22 mouse cellular contexts compared by ENCODE assay signal in the genomic region with DNA sequence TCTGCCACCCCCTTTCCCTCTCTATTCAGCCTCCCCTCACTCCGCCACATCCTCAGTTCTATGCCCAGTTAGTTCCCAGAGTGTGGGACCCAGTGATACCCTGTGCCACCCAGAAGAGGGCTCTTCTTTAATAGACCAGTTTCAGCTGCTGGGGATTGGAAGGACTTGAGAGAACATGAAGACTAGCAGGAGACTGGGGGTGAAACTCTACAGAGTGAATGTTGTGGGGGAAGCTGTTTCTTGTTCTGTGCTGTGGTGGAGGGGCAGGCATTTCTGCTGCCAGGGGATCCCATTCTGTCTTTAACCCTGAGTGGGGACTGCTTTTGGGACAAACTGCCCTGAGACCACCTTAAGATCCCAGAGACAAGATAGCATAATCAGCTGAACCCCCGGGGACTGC. TPM values are rescaled to one million over a fixed set of nuclear protein-coding genes. Genes with fewer than 3 reads are reported as not detected.
A peak's percentile ranks its signal among the peaks of the same experiment; 100 is the strongest.
DNase-seq lines count a peak whose midpoint lies in the region; ATAC-seq and TF ChIP-seq lines count a peak whose summit lies in the region.
"Had no signal": no experiment of that assay in that cellular context is flagged by ENCODE, and none has a peak within 500 bp of the region (broad histone marks: within the 10 kb centered on the region; RNA-seq: fewer than 3 reads in every experiment).

No protein-coding gene starts in this region.

- no peak overlapping the region for H3K27ac ChIP-seq in heart, embryonic 10.5 days
- no peak overlapping the region for H3K27ac ChIP-seq in heart, embryonic 11.5 days (ENCODE audit: low read depth, low read length)
- H3K27ac ChIP-seq in thymus, adult 2 months (ENCODE audit: control insufficient read depth, insufficient read depth, low read length), result peak overlapping the region; percentile 41; the same call in 1 of the 2 replicates
- peak overlapping the region; percentile 31; the same call in 1 of the 2 replicates for H3K27ac ChIP-seq in small intestine, adult 2 months (ENCODE audit: insufficient read depth, low read depth, low read length)
- H3K27ac ChIP-seq: embryonic facial prominence, embryonic 13.5 days; embryonic facial prominence, embryonic 15.5 days; forebrain, embryonic 10.5 days; forebrain, embryonic 12.5 days had no signal

- no peaks in the 10 kb centered on the region for H3K27me3 ChIP-seq in heart, embryonic 10.5 days (ENCODE audit: insufficient read depth, poor library complexity, severe bottlenecking)
- no peaks in the 10 kb centered on the region for H3K27me3 ChIP-seq in heart, embryonic 11.5 days (ENCODE audit: control insufficient read depth, insufficient read depth, low read length)
- H3K27me3 ChIP-seq in thymus, adult 2 months (ENCODE audit: control insufficient read depth, insufficient read depth, low read length), result no peaks in the 10 kb centered on the region
- H3K27me3 ChIP-seq in small intestine, adult 2 months (ENCODE audit: control insufficient read depth, insufficient read depth, low read length), result no peaks in the 10 kb centered on the region
- H3K27me3 ChIP-seq: embryonic facial prominence, embryonic 13.5 days; embryonic facial prominence, embryonic 15.5 days; forebrain, embryonic 12.5 days had no signal

- no peaks in the 10 kb centered on the region for H3K36me3 ChIP-seq in heart, embryonic 10.5 days
- no peaks in the 10 kb centered on the region for H3K36me3 ChIP-seq in heart, embryonic 11.5 days (ENCODE audit: control insufficient read depth, insufficient read depth, low read length)
- H3K36me3 ChIP-seq in thymus, adult 2 months (ENCODE audit: control insufficient read depth, insufficient read depth, low read length), result no peaks in the 10 kb centered on the region
- no peaks in the 10 kb centered on the region for H3K36me3 ChIP-seq in small intestine, adult 2 months (ENCODE audit: control insufficient read depth, insufficient read depth, low read length)
- H3K36me3 ChIP-seq: embryonic facial prominence, embryonic 13.5 days; embryonic facial prominence, embryonic 15.5 days had no signal

- DNase-seq in heart, embryonic 10.5 days (ENCODE audit: low spot score), result peak; percentile 65
- no peak for DNase-seq in thymus, adult 2 months
- DNase-seq in thymus, postnatal 0 days (ENCODE audit: low spot score), result no peak
- DNase-seq in left cerebral cortex, adult 9 months (ENCODE audit: low spot score in 2 of 2), result no peak
- DNase-seq: adrenal gland, adult 2 months; adrenal gland, postnatal 10 days; adrenal gland, postnatal 25 days; cerebellum, adult 11 months; cerebellum, adult 18-20 months; cerebellum, adult 8-10 months; cerebellum, adult 9-11 months; cerebellum, postnatal 14 days; cerebellum, postnatal 36 days; embryo, embryonic 11 days had no signal

- 77% methylated on average over 2 of the region's 2 CpGs for WGBS in heart, embryonic 10.5 days
- WGBS in heart, embryonic 11.5 days (ENCODE audit: insufficient replicate concordance), result 82% methylated on average over 2 of the region's 2 CpGs
- 88% methylated on average over 2 of the region's 2 CpGs for WGBS in thymus, adult 2 months
- 83% methylated on average over 2 of the region's 2 CpGs for WGBS in small intestine, adult 2 months

- TF ChIP-seq CTCF in thymus, adult 2 months (IDR thresholded peaks at IDR 0.05; ENCODE audit: borderline replicate concordance, control insufficient read depth, extremely low read depth, insufficient read depth, low read length, poor library complexity), result no peak
- no peak for TF ChIP-seq CTCF in small intestine, adult 2 months (IDR thresholded peaks at IDR 0.05; ENCODE audit: extremely low read depth, insufficient read length, insufficient replicate concordance, low read depth, low read length)

- no peak overlapping the region for H3K4me2 ChIP-seq in heart, embryonic 11.5 days
- H3K4me2 ChIP-seq: embryonic facial prominence, embryonic 13.5 days; embryonic facial prominence, embryonic 15.5 days; forebrain, embryonic 12.5 days had no signal

- no peak for TF ChIP-seq POLR2A in thymus, adult 2 months (IDR thresholded peaks at IDR 0.05; ENCODE audit: control insufficient read depth, extremely low read depth, insufficient read depth, low read length, poor library complexity)
- no peak for TF ChIP-seq POLR2A in small intestine, adult 2 months (IDR thresholded peaks at IDR 0.05; ENCODE audit: low read depth, low read length)

- H3K9me3 ChIP-seq in heart, embryonic 10.5 days, result no peaks in the 10 kb centered on the region
- no peaks in the 10 kb centered on the region for H3K9me3 ChIP-seq in heart, embryonic 11.5 days (replicated peaks; ENCODE audit: control insufficient read depth, low read length)
- H3K9me3 ChIP-seq: embryonic facial prominence, embryonic 13.5 days; embryonic facial prominence, embryonic 15.5 days; forebrain, embryonic 10.5 days; forebrain, embryonic 12.5 days had no signal

- peaks cover 27% of the 10 kb centered on the region for H3K4me1 ChIP-seq in heart, embryonic 10.5 days
- peaks cover 14% of the 10 kb centered on the region for H3K4me1 ChIP-seq in heart, embryonic 11.5 days (ENCODE audit: control insufficient read depth, insufficient read depth, low read length)
- peaks cover 32% of the 10 kb centered on the region for H3K4me1 ChIP-seq in thymus, adult 2 months (replicated peaks; ENCODE audit: control insufficient read depth, insufficient read depth, low read length)
- no peaks in the 10 kb centered on the region for H3K4me1 ChIP-seq in small intestine, adult 2 months (ENCODE audit: control insufficient read depth, insufficient read depth, insufficient read length, low read length)

- no peak for ATAC-seq in heart, embryonic 11.5 days (replicated peaks; ENCODE audit: insufficient number of reproducible peaks, low FRiP score, low TSS enrichment)
- ATAC-seq: forebrain, embryonic 14.5 days had no signal

- no peak overlapping the region for H3K4me3 ChIP-seq in heart, embryonic 10.5 days
- H3K4me3 ChIP-seq in heart, embryonic 11.5 days (ENCODE audit: low read depth, low read length), result no peak overlapping the region
- H3K4me3 ChIP-seq in thymus, adult 2 months (ENCODE audit: control insufficient read depth, insufficient read depth, low read length), result peak overlapping the region; percentile 17
- peak overlapping the region; percentile 36 for H3K4me3 ChIP-seq in small intestine, adult 2 months (ENCODE audit: low read depth, low read length)
- H3K4me3 ChIP-seq: embryonic facial prominence, embryonic 13.5 days; embryonic facial prominence, embryonic 15.5 days; erythroblast, embryonic 14.5 days; forebrain, embryonic 10.5 days; forebrain, embryonic 12.5 days had no signal

- H3K9ac ChIP-seq in heart, embryonic 11.5 days (ENCODE audit: low read depth, low read length), result no peak overlapping the region
- H3K9ac ChIP-seq: embryonic facial prominence, embryonic 13.5 days; embryonic facial prominence, embryonic 15.5 days; forebrain, embryonic 12.5 days had no signal

RNA-seq across cellular contexts. Expression of gene Itgae, which starts 0.4 kb away (rescaled TPM):
- 0.25 and 0.44 TPM in 2 replicates for polyA plus RNA-seq in heart, embryonic 10.5 days (2016; fragmentation: Nextera tagmentation; extraction: Ambion mirVana)
- polyA plus RNA-seq in heart, embryonic 11.5 days (2014; fragmentation: Nextera tagmentation; extraction: Ambion mirVana), result 0.31 and 0.34 TPM in 2 replicates
- 24.1 and 24.6 TPM in 2 replicates for polyA plus RNA-seq in thymus, adult 2 months (2012; rRNA removed)
- polyA plus RNA-seq in thymus, postnatal 0 days (2015; fragmentation: Nextera tagmentation; extraction: Ambion mirVana), result 8.0 and 10.5 TPM in 2 replicates
- polyA plus RNA-seq in small intestine, adult 2 months (2012; rRNA removed), result 9.1 and 9.7 TPM in 2 replicates
- polyA plus RNA-seq: erythroblast, embryonic 14.5 days had no signal

RNA-seq across cellular contexts. Expression of gene Ncbp3, which starts 43.2 kb away (rescaled TPM):
- 11.2 and 11.6 TPM in 2 replicates for polyA plus RNA-seq in heart, embryonic 10.5 days (2016; fragmentation: Nextera tagmentation; extraction: Ambion mirVana)
- polyA plus RNA-seq in heart, embryonic 11.5 days (2014; fragmentation: Nextera tagmentation; extraction: Ambion mirVana), result 9.6 and 10.3 TPM in 2 replicates
- polyA plus RNA-seq in thymus, adult 2 months (2012; rRNA removed), result 6.5 and 7.0 TPM in 2 replicates
- polyA plus RNA-seq in thymus, postnatal 0 days (2015; fragmentation: Nextera tagmentation; extraction: Ambion mirVana), result 9.0 and 13.3 TPM in 2 replicates
- 0.53 and 1.3 TPM in 2 replicates for polyA plus RNA-seq in small intestine, adult 2 months (2012; rRNA removed)

RNA-seq across cellular contexts. Expression of gene Haspin, which starts 47.3 kb away (rescaled TPM):
- 16.2 and 17.3 TPM in 2 replicates for polyA plus RNA-seq in heart, embryonic 10.5 days (2016; fragmentation: Nextera tagmentation; extraction: Ambion mirVana)
- polyA plus RNA-seq in heart, embryonic 11.5 days (2014; fragmentation: Nextera tagmentation; extraction: Ambion mirVana), result 11.2 and 12.0 TPM in 2 replicates
- polyA plus RNA-seq in thymus, adult 2 months (2012; rRNA removed), result 8.6 and 14.0 TPM in 2 replicates
- 19.7 and 22.0 TPM in 2 replicates for polyA plus RNA-seq in thymus, postnatal 0 days (2015; fragmentation: Nextera tagmentation; extraction: Ambion mirVana)
- 0.84 and 2.5 TPM in 2 replicates for polyA plus RNA-seq in small intestine, adult 2 months (2012; rRNA removed)

Comparison
In these comparisons a context has a peak if more than half of its experiments do, and no peak if none do; other contexts are left out.
1. H3K27ac ChIP-seq: peak in thymus, adult 2 months (single experiment) and small intestine, adult 2 months (single experiment); none in heart, embryonic 10.5 days (single experiment) and heart, embryonic 11.5 days (single experiment).
2. H3K4me3 ChIP-seq: peak in thymus, adult 2 months (single experiment) and small intestine, adult 2 months (single experiment); none in heart, embryonic 10.5 days (single experiment) and heart, embryonic 11.5 days (single experiment).